Mouse (Mus musculus) olfactory bulb, adult 2 months (tissue): ENCODE measurements at regions not wholly inside any gene's neighbourhood (a gene's known extent, or its start where the extent isn't known, plus 50 kb on each side); places are given as distances from the start of the nearest gene placed in this dataset.

Experiments
- CTCF ChIP-seq: fragments of 200-500 bp; IDR thresholded peaks from 2 replicates; pipeline ENCODE4 v1.5.1; 2012; ENCODE audit warnings: low read depth, mild to moderate bottlenecking, low read length, moderate library complexity; ENCODE audit not compliant: insufficient read depth
- POLR2A ChIP-seq: fragments of 200-500 bp; IDR thresholded peaks from 2 replicates; pipeline ENCODE4 v1.6.1; 2012; ENCODE audit warnings: mild to moderate bottlenecking, low read depth, low read length, moderate library complexity; ENCODE audit not compliant: insufficient read depth

- no peak for TF ChIP-seq CTCF
- TF ChIP-seq POLR2A = no peak
Measured at GRCm38 (mm10) chr11:19849844-19850420, 74.2 kb upstream of the Spred2 start.
